Mouse (Mus musculus) olfactory bulb, adult 2 months (tissue): ENCODE results near the gene Dlg2.

Experiments used
- CTCF ChIP-seq: fragments of 200-500 bp; IDR thresholded peaks from 2 replicates; pipeline ENCODE4 v1.5.1; 2012; ENCODE audit warnings: low read depth, mild to moderate bottlenecking, low read length, moderate library complexity; ENCODE audit not compliant: insufficient read depth
- POLR2A ChIP-seq: fragments of 200-500 bp; IDR thresholded peaks from 2 replicates; pipeline ENCODE4 v1.6.1; 2012; ENCODE audit warnings: mild to moderate bottlenecking, low read depth, low read length, moderate library complexity; ENCODE audit not compliant: insufficient read depth

DNA sequence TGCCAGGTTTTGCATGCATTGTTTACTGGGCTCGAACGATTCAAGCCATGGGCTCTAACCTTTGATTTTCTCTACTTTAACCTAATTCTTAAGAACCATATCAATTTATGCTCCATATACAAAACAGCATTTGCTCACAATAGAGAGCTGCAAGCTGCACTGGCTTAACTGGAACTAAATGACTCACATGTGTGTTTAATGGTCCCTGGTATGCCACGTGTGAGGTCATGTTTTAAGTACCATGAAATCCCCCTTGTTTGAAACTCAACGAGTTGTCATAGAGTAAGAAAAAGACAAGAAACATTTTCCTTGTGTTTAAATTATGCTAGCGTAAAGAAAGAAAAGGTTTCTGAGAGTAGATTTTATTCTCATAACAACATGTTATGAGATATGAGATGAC is 1772.1 kb downstream of the Dlg2 start:
- no peak for TF ChIP-seq CTCF
- TF ChIP-seq POLR2A = no peak
